Mouse (Mus musculus): Measurements from ENCODE around the gene Cnot3. TPM values are rescaled to one million over a fixed set of nuclear protein-coding genes. Genes with fewer than 3 reads are reported as not detected.
"Not testable (repeated sequence)": the region's sequence is repeated elsewhere in the genome, so short reads cannot be mapped to it uniquely, and the experiment has no call there.

Gene Cnot3
- total RNA-seq (2021) = 10 to 100 TPM; 54.5 to 57.5 TPM
- long read RNA-seq, full-length matches to known transcripts = 14 of 30 reads
- long read RNA-seq, partial matches to known transcripts = 10 of 30 reads
- long read RNA-seq, other reads (novel, unspliced or antisense) = 6 of 30 reads

GRCm38 (mm10) chr7:3644672-3645487, at the start of gene Cnot3:
Gene Cnot3 (plus strand): TSS chr7:3645268.
- peak; percentile 96 to 97 for DNase-seq (ENCODE audit: low spot score in 2 of 2)

GRCm38 (mm10) chr7:3597755-3598154, 47.3 kb upstream of the Cnot3 start:
- DNase-seq (ENCODE audit: low spot score in 2 of 2) = not testable (repeated sequence)

DNA sequence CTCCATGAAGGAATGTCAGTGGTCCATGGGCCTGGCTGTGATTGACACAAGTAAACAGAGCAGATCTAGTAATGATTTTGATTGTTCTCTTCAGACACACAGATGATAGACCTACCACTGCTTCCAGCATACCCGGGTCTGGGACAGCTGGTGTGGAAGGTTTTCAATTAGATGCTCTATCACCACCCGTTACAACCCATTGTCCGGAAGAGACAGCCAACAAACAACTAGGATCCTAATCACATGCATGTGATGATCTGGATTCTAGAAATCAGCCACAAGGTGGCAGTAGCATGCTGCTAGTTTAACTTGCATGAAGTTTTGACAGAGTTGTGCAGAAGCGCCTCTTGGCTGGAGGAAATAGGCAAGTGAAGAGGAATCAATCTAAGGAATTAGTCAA, 43.9 kb upstream of the Cnot3 start:
- peak; percentile 71 to 75 for DNase-seq (ENCODE audit: low spot score in 2 of 2)

DNA sequence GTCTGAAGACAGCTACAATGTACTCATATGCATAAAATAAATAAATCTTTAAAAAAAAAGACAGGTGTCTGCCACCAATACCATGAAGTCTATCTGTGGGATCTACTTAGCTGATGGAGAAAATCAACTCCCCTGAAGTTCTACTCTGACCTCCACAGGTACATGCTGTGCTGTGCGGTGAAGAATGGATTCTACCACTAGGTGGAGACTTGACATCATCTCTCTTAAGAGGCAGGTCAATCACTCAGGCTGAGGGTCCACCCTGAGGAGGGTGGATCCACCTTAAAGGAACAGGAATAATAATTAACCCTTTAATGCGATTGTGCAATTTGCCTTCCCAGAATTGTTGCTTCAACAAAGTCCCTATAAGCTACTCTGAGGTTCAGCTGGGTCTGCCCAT, 38.3 kb upstream of the Cnot3 start:
- no peak for DNase-seq (ENCODE audit: low spot score in 2 of 2)

DNA sequence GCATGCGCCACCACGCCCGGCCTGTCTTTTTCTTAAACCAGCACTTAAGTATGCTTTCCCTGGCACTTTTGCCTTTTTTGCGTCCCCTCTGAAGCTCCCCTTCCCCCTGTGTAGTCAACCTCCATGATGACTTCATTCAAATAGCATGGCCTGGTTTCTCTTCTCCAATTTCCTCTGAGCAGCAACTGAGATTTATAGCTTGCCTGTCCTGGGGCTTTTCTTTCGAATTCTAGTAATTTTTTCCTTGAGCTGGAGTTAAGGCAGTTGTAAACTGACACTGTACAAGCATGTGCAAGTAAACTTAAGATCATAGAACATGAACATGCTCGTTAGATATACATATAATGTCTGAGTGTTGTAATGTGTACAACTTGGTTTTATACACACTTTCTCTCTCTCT, 37.7 kb upstream of the Cnot3 start:
- no peak for DNase-seq (ENCODE audit: low spot score in 2 of 2)

- DNase-seq (ENCODE audit: low spot score in 2 of 2) = no peak
Measured at GRCm38 (mm10) chr7:3608668-3609067, 36.4 kb upstream of the Cnot3 start.

GRCm38 (mm10) chr7:3609082-3609481, 36.0 kb upstream of the Cnot3 start:
- no peak for DNase-seq (ENCODE audit: low spot score in 2 of 2)

- no peak for DNase-seq (ENCODE audit: low spot score in 2 of 2)
Measured at GRCm38 (mm10) chr7:3610437-3610836, 34.6 kb upstream of the Cnot3 start.

DNA sequence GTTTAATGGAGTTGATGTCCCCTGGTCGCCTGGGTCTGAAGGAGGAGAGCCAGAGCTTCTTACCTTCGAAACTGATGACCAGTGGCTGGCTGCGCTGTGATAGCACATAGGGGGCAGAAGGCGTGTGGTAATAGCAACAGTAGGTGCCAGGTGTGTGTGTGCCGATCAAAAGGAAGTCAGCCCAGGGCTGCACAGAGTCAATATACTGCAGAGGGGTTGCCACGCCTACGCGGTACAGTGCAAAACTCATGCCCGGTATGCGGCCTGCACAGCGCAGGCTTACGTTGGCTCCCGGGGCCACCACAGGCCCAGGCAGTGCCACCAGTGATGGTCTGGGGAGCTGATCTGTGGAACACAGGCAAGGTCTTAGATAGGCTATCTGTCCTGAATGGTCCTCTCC, 34.1 kb upstream of the Cnot3 start:
- DNase-seq (ENCODE audit: low spot score in 2 of 2) = no peak

DNA sequence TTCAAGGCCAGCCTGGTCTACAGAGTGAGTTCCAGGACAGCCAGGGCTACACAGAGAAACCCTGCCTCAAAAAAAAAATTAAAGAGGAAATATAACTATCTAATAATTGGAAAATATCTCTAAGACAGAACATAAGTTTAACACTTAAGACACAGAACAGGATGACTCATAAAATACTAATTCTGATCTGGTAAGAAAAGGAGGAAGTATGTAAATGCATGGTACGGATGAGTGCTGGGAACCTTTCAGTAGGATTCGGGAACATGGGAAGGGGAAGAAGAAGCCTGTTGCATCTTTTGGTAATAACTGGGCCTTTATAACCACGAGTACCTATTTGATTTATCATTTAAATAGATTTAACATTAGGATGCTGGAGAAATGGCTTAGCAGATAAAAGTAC, 31.0 kb upstream of the Cnot3 start:
- DNase-seq (ENCODE audit: low spot score in 2 of 2) = no peak

DNA sequence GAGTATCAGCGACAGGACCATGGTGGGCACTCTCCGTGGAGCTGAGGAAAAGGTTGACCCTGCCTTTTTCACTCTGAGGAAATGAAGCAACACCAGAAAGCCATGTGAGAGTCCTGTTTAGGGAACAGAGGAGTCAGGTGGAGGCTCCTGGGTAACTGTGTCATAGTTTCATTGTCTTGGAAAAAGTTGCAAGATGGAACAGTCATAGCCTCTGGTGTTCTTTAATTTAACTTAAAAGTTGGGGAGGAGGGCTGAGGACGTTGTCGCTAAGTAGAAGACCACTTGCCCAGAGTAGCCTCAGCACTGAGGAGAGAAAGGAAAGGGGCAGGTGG, 29.0 kb upstream of the Cnot3 start, which contains the start of gene Oscar:
Gene Oscar (minus strand): TSS at position 101 of the 332 bp plus-strand sequence.
- no peak for DNase-seq (ENCODE audit: low spot score in 2 of 2)

DNA sequence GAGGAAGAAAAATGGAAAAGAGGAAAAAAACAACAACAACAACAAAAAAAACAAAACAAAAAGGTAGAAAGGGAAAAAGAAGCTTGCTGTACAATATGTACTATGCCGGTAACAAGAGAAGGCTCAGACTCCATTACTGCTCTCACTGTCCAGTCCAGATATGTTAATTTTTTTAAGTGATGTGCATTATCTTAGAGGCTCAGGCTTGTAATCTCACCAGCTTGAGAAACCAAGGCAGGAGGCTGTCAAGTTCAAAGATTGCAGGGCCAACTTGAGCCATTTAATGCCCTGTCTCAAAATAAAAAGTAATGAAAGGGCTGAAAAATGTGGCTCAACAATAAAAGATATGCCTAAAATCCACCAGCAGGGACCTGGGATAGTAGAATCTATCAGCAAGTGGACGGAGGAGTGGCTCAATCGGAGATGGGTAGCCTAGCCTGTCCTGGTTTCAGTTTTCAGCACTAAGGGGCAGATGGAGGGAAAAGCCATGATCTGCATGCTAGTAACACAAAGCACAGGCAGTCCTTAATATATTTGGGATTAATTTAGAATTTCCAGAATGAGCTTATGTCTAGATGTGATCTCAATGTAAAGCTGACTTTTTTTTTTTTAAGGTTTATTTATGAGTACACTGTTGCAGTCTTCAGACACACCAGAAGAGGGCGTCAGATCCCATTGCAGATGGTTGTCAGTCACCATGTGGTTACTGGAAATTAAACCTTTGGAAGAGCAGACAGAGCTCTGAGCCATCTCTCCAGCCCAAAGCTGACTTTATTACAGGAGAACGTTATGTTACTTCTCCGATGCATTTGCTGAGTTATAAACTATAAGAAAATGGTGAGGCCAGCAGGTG, 28.5 kb upstream of the Cnot3 start:
- peak in 1 of 2 experiments; percentile 49 for DNase-seq (ENCODE audit: low spot score in 2 of 2)

- peak; percentile 83 to 87 for DNase-seq (ENCODE audit: low spot score in 2 of 2)
Measured at GRCm38 (mm10) chr7:3617242-3617995, 27.6 kb upstream of the Cnot3 start, which contains the start of gene Ndufa3. Gene Ndufa3 (plus strand): TSS chr7:3617373.

- DNase-seq (ENCODE audit: low spot score in 2 of 2) = no peak
Measured at GRCm38 (mm10) chr7:3629030-3629429, 16.0 kb upstream of the Cnot3 start.

DNA sequence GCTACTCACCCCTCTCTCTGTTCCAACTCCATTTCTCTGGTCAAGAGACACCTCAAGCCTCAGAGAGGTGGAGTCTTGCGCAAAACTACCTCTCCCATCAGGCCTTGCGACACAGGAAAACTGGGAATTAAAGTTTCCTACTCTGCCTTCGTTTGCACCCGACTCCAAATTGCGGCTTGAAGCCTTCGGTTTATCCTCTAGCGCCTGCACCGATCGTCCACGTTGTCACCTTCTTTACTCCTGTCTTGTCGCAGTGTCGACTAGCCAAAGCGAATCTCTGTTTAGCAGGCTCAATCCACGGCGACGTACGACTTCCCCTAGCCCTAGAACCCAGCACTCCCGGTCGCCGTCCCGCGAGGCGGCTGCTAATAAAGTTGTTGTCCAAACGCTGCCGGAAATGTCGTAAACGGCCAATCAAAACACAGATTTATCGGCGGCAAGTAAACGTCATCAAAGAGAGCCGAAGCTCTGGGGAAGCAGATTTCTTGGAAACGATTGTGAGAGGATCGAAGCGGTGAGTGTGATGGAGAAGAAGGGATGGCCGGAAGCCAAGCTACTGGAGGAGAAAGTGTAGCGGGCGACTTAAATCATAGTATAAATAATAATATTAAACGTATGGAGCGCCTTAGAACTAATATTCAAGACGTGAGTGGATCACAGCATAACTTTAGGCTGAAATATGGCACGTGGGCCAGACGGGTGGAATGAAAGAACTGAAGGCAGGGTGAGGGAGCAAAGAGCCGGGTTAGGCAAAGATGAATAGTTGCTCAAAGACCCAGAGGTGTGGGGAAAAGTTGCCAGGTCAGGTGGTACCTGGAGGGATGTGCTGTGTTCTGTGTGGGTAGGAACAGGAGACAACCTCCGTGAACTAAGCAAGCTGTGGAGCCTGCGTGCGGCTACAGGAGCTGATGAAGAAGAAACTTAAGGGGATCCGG, 15.3 kb upstream of the Cnot3 start, which contains the start of the genes Tfpt and Prpf31:
Gene Tfpt (minus strand): TSS at position 387 of the 935 bp plus-strand sequence.
Gene Prpf31 (plus strand): TSS at position 443 of the 935 bp plus-strand sequence.
- peak; percentile 89 to 93 for DNase-seq (ENCODE audit: low spot score in 2 of 2)

GRCm38 (mm10) chr7:3630478-3630815, 14.6 kb upstream of the Cnot3 start:
- DNase-seq (ENCODE audit: low spot score in 2 of 2) = no peak

- no peak for DNase-seq (ENCODE audit: low spot score in 2 of 2)
Measured at GRCm38 (mm10) chr7:3643412-3643811, 1.7 kb upstream of the Cnot3 start.

GRCm38 (mm10) chr7:3643843-3644242, 1.2 kb upstream of the Cnot3 start:
- no peak for DNase-seq (ENCODE audit: low spot score in 2 of 2)

GRCm38 (mm10) chr7:3644348-3644671, 758 bp upstream of the Cnot3 start:
- no peak for DNase-seq (ENCODE audit: low spot score in 2 of 2)

DNA sequence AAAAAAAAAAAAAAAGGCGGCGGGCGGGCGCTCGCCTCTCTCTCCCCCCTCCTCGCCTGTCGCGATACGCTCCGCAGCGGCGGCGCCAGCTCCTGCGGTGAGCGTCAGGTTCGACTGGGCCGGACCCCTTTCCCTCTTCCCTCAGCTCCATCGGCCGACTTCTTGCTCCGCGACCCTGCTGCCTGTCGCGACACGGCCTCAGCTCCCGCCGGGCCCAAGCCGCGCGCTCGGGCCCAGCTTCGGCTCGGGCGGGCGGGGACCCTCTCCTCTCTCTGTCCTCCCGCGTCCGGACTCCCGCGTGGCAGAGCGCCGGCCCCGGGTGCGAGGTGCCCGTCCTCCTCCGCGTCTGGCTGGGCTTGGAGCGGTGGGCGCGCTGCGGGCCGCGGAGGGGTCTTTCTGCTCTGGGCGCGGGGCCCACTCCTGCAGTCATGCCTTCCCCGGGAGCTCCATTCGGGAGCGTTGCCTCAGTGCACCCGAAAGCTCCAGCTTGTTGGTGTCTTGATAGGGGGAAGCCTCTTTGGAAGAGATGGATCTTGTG, 489 bp downstream of the Cnot3 start:
- no peak for DNase-seq (ENCODE audit: low spot score in 2 of 2)
